Mouse (Mus musculus): Measurements from ENCODE around the gene Lypd1.

Gene Lypd1

DNA sequence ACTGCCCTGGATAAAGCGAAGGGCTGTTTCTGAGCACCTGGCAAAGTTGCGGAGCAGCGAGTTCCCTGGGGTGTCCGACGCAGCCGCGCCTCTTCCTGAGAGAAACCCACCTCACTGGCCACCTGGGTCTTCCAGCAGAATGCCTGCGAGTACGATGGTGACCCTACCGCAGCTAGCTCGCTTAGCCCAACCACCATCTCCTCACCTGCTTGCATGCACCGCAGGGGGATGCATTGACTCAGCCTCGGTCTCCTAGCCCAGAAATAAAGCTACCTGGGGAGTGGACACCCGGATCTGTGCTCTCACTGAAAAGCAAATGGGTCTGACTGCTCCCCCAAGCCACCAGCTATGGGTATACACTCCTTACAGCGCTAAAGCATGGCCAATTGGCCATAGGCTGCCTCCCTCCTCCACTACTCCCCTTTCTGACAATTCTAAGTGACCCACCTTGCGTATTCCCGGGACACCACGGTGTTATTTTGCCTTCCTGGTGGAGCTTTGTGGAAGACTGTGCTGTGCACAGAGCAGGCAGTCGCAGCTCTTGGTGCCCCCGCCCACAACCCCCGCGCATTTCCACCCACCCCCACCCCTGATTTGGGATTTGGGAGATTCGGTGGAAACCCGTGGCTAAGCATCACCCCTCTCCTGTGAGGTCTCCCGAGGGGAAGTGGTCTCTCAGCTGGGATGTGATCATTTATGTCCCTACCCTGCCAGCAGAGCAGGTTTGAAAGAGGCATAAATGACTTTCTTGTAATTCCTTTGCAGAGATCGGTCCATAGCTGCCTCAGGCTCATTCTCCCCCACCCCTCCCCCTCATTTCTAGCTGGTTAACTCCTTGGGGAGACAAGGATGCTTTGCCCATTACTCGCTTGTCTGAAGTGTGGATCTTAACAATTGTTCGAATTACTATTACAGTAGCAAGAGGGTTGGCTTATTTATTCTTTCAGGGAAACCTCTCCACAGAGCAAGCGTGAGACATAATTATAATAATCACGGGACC is at the start of gene Lypd1:
Gene Lypd1, minus strand, starts transcription at position 501 of the 1,000 bp plus-strand sequence.
- DNase-seq (ENCODE audit: low read depth, low spot score), result no peak

DNA sequence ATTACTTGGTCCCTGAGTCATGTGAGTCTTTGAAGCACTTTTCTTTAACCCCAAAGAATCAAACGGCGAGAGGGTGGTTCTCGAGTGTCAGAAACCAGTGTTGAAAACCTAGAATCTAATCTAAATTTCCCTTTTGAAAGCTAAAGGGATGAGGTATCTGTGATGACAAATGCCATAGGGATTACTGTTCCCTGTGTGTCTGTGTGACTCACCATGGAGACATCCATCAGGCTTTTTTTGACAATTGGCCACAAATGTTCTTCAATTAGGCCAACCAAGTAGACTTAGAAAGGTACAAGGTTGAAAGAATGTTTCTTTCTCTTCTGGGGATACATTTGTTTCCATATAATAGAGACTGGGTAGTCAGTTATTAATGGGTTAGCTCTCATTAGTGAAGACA is 38.1 kb upstream of the Lypd1 start:
- no peak for DNase-seq (ENCODE audit: low read depth, low spot score)

DNA sequence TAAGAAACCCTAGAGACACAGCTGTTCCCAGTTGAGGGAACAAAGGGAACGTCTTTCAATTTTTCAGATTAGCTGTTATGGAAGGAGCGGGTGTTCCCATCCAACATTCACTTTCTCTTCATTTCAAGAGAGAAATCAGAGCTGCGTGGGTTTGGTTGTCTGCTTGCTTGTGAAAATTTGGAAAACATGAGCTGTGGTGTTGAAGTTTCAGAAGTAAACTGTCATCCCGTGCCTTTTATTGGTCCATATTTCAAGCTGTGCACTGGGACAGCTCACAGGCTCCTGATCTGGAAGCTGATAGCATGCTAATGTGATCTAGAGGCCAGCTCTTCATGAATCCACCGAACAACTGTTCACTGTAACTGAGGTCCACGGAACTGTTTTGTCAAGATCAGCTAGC is 36.2 kb upstream of the Lypd1 start:
- no peak for DNase-seq (ENCODE audit: low read depth, low spot score)

DNA sequence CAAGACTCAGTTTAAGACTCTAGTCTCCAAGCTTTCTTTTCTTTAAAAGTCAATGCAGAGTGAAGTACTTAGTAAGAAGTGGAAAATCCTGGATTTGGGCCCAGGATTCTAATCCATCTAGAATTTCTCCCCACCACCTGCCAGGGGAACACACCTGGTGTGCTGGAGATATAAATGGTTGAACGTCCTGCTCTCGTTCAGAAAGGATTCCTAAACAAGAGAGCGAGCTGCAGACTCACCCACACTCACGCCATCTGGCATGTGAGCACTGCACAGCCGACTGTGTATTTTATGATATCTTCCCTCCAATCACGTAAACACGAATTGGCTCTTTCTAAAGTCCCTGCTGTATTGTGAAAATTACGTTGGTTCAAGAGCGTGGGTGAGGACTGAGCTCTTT is 32.2 kb upstream of the Lypd1 start:
- DNase-seq (ENCODE audit: low read depth, low spot score), result no peak

DNA sequence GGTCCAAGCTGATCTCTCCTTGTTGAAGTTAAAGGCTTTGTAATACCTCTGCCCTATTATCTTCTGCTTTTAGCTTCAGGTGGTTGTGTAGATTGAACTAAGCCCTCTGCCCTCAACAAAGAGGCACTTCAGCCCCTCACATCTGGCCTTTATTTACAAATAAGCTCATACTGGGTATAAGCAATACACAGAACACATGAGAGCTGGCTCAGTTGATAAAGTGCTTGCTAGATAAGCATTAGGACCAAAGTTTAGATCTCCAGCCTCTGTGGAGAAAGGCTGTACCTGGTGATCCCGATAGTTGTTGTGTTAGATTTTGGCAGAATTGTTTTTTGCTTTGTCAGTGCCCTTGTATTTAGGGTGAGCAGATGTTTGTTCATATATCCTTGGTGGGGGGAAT is 30.4 kb upstream of the Lypd1 start:
- no peak for DNase-seq (ENCODE audit: low read depth, low spot score)

DNA sequence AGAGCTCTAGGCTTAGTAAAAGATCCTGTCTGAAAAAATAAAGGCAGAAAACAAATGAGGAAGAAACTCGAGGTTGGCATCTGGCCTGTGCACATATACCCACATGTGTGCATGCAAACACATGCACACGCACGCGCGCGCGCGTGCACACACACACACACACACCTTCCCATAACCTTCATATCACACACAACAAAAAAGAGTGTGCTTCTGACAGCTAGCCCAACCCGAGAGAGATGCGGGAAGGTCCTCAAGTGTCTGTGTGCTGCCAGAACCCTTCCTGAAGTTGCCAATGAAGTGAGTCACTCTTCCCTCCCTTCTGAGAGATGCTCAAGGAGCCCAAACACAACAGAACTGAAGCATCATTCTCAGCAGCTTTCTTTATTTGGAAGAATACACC is 12.6 kb upstream of the Lypd1 start:
- DNase-seq (ENCODE audit: low read depth, low spot score), result no peak

DNA sequence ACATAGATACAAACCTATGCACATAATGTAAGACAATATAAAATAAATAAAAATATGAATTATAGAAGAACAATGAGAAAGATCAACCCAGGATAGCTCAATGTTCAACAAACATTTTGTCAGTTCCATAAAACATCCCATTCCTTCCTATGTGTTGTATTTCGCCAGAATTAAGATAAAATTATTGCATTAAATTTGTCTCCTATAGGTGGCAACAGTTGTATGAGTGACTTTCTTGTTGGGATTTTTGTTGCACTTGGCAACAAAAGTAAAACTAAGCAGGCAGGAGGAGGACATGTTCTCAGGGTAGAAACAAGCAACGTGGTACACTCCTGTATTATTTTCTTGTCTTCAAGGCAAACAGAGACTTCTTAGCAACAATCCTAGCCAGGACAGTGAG is 10.2 kb upstream of the Lypd1 start:
- no peak for DNase-seq (ENCODE audit: low read depth, low spot score)

DNA sequence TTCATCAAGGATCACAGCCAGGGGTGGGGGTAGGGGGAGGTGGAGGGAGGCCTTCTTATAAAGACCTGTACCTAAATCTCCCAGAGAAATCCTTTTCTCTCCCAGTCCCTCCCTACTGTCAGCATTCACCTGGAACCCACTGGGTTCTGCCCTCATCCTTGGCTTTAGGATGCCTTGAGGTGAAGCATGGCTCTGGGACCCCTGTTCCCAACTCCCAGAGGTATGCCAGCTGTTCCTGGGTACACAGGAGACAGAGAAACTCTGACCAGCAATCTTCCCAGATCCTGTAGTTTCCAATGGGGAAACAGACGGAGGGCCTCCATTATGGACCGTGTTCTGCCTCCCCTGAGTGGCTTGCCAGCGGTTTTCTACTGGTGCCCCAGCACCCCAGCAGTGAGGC is 7.8 kb upstream of the Lypd1 start:
- DNase-seq (ENCODE audit: low read depth, low spot score), result no peak

DNA sequence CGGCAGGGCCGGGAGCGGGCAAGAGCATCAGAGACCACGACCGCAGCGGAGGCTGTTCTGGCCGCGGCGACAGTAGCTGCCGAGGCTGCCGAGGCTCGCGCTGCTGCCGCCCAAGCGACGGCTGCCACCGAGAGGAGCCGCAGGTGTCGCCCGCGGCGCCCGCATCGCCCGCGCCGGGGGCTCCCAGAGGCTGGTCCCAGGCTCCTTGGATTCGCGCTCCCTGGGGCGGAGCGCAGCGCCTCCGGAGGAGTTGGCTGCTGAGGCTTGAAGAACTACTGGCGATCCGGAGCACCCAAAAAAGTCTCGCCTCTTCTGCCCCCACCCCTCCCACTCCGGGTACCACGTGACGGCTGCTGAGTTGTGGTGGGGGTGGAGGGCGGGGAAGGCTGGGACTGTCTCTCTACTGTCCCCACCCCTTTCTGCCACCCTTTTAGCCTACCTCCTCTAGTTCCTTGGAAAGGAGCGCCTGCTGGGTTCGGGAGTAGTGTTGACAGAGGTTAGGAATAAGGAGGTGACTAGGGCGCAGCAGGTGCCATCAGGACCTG is 928 bp downstream of the Lypd1 start:
- DNase-seq (ENCODE audit: low read depth, low spot score), result peak; percentile 38

DNA sequence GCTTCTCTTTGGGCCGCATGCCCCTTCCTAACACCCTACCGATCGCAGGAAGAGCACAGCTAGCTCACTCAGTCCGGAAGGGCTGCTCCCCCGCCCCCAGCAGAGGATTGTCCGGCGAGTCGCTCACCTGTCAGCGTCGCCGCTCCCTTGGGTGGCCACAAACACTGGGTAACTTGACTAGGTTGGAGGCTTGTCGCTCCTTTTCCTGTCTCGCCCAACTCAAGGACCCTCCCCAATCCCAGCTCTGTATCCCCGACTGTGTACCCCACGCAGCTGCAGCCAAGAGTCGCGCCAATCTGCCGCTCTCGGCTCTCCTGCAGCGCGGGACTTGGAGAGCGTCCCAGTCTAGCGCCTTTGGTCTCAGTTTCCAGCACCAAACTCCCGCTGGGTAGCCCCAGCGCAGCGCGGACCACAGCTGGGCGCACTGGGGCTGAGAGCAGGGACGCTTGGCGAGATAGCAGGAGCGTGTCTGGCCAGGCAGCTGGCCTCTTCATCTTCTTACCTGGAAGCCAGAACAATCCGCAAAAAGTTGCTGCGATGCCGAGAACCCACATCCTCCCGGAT is 1.5 kb downstream of the Lypd1 start:
- DNase-seq (ENCODE audit: low read depth, low spot score), result peak; percentile 22

DNA sequence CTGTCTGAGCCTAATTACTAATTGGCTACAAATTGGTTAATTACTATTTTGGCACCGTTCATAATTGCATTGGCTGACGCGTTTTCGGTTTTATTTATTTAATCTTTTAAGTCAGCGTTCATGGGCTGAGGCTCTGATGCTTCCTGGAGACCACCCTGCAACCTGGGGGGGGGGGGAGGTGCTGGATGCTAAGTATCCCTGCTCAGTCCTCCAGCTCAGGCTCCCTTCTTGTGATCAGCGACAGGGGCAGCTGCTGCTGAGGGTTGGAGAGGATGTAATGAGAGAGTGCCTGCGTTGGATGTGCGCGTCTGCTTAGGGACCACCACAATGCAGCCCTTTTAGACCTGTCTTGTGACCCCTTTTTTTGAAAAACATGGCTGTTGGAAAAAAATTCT is 2.0 kb downstream of the Lypd1 start:
- DNase-seq (ENCODE audit: low read depth, low spot score), result no peak

DNA sequence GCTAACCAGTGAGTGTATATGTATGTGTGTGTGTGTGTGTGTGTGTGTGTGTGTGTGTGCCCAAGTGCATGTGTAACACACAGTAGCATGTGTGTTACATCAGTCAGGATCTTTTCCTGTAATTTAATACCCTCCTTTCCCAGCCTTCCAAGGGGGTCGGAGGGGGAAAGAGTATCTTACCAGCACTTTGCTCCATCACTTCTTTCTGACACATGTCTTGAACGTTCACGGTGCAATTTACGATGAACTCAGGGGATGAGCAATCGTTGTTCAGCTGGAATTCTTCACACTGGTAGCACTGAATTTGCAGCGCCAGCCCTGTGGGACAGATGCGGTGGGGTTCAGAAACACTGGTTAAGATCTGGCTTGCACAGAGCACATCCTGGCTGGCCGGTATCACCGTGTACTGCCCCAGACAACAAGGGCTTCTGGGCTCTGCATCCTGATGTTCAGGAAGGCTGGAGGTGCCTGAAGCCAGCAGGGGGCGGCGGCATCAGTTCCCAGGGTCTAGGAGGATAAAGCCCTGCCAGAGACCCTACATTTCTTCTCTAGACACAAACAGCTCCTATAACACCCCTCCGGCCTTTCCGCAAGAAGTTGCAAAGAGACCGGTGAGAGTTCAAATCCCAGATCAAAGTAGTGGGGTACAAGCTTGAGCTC is 2.6 kb downstream of the Lypd1 start:
- DNase-seq (ENCODE audit: low read depth, low spot score), result peak; percentile 22

DNA sequence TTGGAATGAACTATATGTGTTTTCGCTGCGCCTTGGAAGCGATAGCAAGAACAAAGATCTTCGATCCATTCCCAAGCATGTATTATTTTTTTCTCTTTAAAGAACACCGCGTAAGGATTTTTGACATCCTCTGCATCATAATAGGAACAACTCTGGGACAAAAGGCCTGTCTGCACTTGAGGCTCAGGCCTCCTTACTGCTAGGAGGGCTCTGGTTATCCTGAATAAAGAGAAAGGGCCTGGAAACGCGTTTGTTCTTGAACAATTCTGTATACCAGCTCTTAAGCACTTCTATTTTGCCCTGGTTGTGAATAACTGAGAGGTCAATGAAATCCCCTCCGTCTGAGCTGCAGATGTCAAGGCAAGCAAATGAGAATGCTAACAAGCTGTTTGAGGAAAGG is 19.7 kb downstream of the Lypd1 start:
- no peak for DNase-seq (ENCODE audit: low read depth, low spot score)

DNA sequence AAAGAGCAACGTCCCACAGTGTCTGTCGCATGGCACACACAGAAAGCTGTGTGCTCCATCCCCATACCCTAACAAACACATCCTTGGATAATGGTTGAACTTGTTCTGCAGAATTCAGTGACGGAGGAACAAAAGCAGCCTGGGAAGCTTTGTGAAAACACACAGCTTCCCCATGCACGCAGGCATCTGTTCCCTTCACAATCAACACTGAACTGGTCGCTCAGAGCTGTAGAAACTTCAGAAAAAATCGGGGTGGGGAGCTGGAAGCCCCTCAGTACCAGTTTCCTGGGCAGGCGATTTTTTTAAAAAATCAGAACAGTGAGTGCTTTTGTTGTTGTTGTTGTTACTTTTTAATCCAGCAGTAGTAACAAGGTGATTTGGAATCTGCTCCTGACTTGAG is 42.8 kb downstream of the Lypd1 start:
- DNase-seq (ENCODE audit: low read depth, low spot score), result no peak

DNA sequence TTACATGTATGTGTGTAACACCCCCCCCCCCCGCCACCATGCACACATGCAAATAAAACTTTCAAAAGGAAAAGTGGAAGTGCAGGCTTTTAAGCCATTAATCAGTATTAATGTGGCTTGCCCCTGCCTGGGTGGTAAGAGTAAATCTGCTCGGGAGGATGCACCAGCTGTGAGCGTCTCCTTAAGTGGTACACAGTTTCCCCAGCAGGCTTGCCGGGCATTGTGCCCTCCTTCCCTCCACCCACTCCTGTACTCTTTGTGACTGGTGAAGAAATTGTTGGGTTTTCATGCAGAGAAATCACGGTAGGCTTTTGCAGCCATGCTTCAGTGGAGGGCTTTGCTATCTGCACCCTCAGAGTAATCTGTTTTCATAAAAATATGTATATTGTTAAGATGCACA is 54.3 kb downstream of the Lypd1 start:
- no peak for DNase-seq (ENCODE audit: low read depth, low spot score)

DNA sequence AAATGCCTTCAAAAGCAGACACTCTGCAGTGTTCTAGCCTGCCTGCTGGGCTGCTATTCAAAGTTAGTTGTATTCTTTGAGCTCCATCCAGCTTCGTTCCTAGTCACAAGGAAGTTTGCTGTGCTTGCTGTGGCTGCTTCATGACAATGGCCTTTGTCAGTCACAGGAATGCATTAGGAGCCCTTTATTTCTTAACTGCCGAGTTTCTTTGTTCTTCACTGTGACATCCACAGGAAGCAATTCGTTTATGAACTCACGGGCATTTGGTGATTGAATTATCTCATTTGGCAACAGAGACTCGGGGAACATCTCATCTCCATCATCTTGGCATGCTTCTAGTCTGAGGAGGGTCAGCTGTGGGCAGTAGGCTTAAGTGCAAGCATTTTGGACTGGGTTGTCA is 58.3 kb downstream of the Lypd1 start:
- DNase-seq (ENCODE audit: low read depth, low spot score), result no peak

DNA sequence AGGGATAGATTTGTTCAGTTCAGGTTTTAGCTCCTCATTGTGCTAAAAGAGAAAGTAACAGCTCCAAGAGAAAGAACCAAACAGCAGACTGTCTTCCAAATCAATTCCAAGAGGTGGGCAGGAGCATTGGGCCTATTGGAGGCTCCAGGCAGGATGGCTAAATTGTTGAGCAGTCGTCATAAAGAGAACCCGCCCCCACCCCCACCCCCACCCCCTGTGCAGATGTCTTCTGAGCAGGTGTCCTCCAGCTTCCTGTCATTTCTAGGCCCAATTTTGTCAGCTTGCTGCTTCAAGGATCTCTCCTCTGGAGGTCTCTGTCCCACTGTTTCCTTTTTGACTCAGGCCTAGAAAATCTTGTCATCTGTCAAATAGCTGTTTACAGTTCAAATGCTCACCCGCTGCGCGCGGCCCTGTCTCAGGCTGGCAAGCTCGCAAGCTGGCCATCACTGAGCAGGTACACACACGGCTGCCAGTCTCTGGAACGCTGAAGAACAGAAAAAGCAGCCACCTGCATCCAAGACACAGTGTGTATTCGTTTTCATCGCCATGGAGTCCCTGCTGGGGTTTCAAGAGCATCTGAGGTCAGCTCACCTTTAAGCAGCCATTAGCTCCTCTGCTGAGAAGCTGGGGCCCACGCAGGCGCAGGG is 73.0 kb downstream of the Lypd1 start:
- DNase-seq (ENCODE audit: low read depth, low spot score), result no peak

DNA sequence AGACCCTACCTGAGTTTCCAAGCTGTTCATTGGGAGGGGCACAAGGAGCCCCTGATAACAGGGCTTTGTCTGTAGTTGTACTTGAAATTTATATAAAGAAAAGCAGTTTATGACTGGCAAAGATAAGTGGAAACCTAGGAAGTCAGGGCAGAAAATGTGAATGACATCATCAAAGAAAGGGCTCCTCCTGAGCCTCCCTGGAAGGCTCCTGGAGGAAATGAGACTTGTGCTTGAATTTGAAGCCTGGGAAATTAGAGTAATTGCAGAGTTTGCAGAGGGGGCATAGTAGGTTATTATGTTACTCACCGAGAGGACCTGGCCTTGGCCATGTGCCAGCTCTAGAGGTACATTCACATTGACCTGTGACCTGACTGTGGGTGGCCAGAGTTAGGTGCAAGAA is 75.4 kb downstream of the Lypd1 start:
- DNase-seq (ENCODE audit: low read depth, low spot score), result no peak

DNA sequence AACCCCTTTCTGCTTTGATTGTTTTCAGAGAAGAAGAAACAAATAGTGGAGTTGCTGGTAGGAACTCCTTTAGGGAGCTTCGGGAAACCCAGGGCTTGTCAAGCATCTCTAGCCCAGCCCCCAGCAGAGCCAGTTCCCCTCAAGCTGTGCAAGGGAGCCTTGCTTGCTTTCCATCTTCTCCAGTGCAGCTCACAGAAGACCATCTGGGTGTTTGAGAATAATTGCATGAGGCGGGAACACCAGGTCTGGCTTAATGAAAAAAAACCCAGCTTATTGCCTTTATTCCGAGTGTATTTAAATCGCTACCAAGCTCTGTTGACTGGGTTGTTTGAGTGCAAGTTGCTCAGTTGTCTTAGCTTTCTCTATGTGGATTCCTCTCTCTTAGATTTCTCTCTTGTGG is 89.3 kb downstream of the Lypd1 start:
- no peak for DNase-seq (ENCODE audit: low read depth, low spot score)

DNA sequence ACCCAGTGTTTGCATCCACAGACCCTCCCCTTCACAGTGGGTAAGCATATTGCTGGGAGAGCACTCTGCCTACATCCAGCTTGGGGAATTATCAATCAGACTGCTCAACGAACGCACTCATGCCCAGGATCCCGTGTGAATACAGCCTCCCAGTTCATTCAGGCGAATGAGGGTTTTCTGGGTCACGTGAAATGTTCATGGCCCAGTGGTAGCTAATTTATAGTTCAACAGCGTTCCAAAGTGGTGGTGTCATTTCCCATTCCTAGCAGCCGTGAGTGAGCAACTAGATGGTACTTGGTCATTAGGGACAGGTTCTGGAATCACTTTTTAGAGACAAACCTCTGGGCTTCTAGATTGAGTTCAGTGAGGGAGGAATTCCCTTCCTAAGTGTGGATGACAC is 91.8 kb downstream of the Lypd1 start:
- no peak for DNase-seq (ENCODE audit: low read depth, low spot score)

Measured in WW6 (cell line).